Mouse (Mus musculus) neural tube, embryonic 12.5 days (tissue): ENCODE measurements around the gene Ccdc34. TPM values are rescaled to one million over a fixed set of nuclear protein-coding genes. Genes with fewer than 3 reads are reported as not detected.
"Not testable (repeated sequence)": the region's sequence is repeated elsewhere in the genome, so short reads cannot be mapped to it uniquely, and the experiment has no call there.

Source experiments
- ATAC-seq: fragments of 200-750 bp; cut with Nextera tagmentation; 2 replicates; pipeline ENCODE4 v1.8.0; 2017; ENCODE audit warnings: low read depth, mild to moderate bottlenecking, moderate TSS enrichment, moderate library complexity; ENCODE audit not compliant: low FRiP score
- H3K27ac ChIP-seq: fragments of 300-500 bp; sonication (generic); 2 replicates; pipeline ENCODE4 v1.5.1; 2016
- H3K27me3 ChIP-seq: fragments of 300-500 bp; sonication (generic); replicated peaks from 2 replicates; pipeline ENCODE4 v1.6.1; 2016; ENCODE audit warnings: mild to moderate bottlenecking
- H3K36me3 ChIP-seq: fragments of 300-500 bp; sonication (generic); 2 replicates; pipeline ENCODE4 v1.6.1; 2016; ENCODE audit warnings: mild to moderate bottlenecking
- H3K4me1 ChIP-seq: fragments of 300-500 bp; sonication (generic); 2 replicates; pipeline ENCODE4 v1.6.1; 2016
- H3K4me2 ChIP-seq: fragments of 300-500 bp; sonication (generic); replicated peaks from 2 replicates; pipeline ENCODE4 v1.6.1; 2016; ENCODE audit warnings: mild to moderate bottlenecking
- H3K4me3 ChIP-seq: fragments of 300-500 bp; sonication (generic); 2 replicates; pipeline ENCODE4 v1.5.1; 2016
- H3K9ac ChIP-seq: fragments of 300-500 bp; sonication (generic); 2 replicates; pipeline ENCODE4 v1.6.1; 2016; ENCODE audit warnings: mild to moderate bottlenecking
- H3K9me3 ChIP-seq: fragments of 300-500 bp; sonication (generic); 2 replicates; pipeline ENCODE4 v1.6.1; 2016; ENCODE audit warnings: mild to moderate bottlenecking
- WGBS: fragments of 180-500 bp; shearing (Covaris S2); methylation state at CpG from one replicate; pipeline ENCODE4 v1.1.7; 2016; 5-methylcytosine and 5-hydroxymethylcytosine counted together
- polyA plus RNA-seq: library from polyadenylated mRNA; unstranded; fragments of >200 nt; fragmentation: Nextera tagmentation; extraction: Ambion mirVana; gene quantifications from 2 replicates; pipeline ENCODE4 v1.2.1, GENCODE M21; 2016

Gene Ccdc34
- polyA plus RNA-seq, 1 experiment from 2014 or later = 51.3 TPM

- ATAC-seq = no peak
- H3K27me3 ChIP-seq = no peaks in the 10 kb centered on the region
- WGBS = 87% methylated on average over 2 of the region's 2 CpGs
Observed at GRCm38 (mm10) chr2:110129396-110129795, 111.8 kb downstream of the Ccdc34 start.

GRCm38 (mm10) chr2:110131573-110131972 lies 114.0 kb downstream of the Ccdc34 start:
- no peaks in the 10 kb centered on the region for H3K9me3 ChIP-seq
- H3K27ac ChIP-seq = no peak overlapping the region
- no peaks in the 10 kb centered on the region for H3K4me1 ChIP-seq
- no peak overlapping the region for H3K4me3 ChIP-seq
- H3K27me3 ChIP-seq = no peaks in the 10 kb centered on the region
- H3K9ac ChIP-seq = no peak overlapping the region
- no peak for ATAC-seq
- no peak overlapping the region for H3K4me2 ChIP-seq
- H3K36me3 ChIP-seq = no peaks in the 10 kb centered on the region
- WGBS = 38% methylated on average over 2 of the region's 2 CpGs

More at GRCm38 (mm10) chr2:110129396-110129795, 111.8 kb downstream of the Ccdc34 start:
- Histone ChIP-seq H3K4me1 (no peaks in the 10 kb centered on the region), H3K27ac (no peak overlapping the region), H3K9ac (no peak overlapping the region), H3K4me3 (no peak overlapping the region), H3K36me3 (no peaks in the 10 kb centered on the region), H3K9me3 (no peaks in the 10 kb centered on the region), H3K4me2 (no peak overlapping the region)

GRCm38 (mm10) chr2:110133356-110134115 lies 115.9 kb downstream of the Ccdc34 start:
- 77% methylated on average over 3 of the region's 3 CpGs for WGBS
- no peaks in the 10 kb centered on the region for H3K4me1 ChIP-seq
- H3K9me3 ChIP-seq = no peaks in the 10 kb centered on the region
- H3K4me3 ChIP-seq = no peak overlapping the region
- no peak for ATAC-seq
- H3K27me3 ChIP-seq = no peaks in the 10 kb centered on the region
- no peak overlapping the region for H3K27ac ChIP-seq
- H3K9ac ChIP-seq = no peak overlapping the region
- no peak overlapping the region for H3K4me2 ChIP-seq
- no peaks in the 10 kb centered on the region for H3K36me3 ChIP-seq

- ATAC-seq = no peak
- WGBS = 29% methylated on average over 2 of the region's 2 CpGs
- no peak overlapping the region for H3K9ac ChIP-seq
- no peaks in the 10 kb centered on the region for H3K27me3 ChIP-seq
- H3K4me1 ChIP-seq = no peaks in the 10 kb centered on the region
- H3K4me2 ChIP-seq = no peak overlapping the region
- H3K27ac ChIP-seq = no peak overlapping the region
- no peaks in the 10 kb centered on the region for H3K36me3 ChIP-seq
- H3K4me3 ChIP-seq = no peak overlapping the region
- no peaks in the 10 kb centered on the region for H3K9me3 ChIP-seq
Observed at GRCm38 (mm10) chr2:110134765-110135594, 117.4 kb downstream of the Ccdc34 start.

GRCm38 (mm10) chr2:110137291-110137690 lies 119.7 kb downstream of the Ccdc34 start:
- H3K9ac ChIP-seq = no peak overlapping the region
- WGBS = 61% methylated on average over 1 of the region's 1 CpGs

GRCm38 (mm10) chr2:110138096-110138495 lies 120.5 kb downstream of the Ccdc34 start:
- no peaks in the 10 kb centered on the region for H3K27me3 ChIP-seq
- no peak overlapping the region for H3K9ac ChIP-seq
- no peak overlapping the region for H3K4me3 ChIP-seq
- H3K27ac ChIP-seq = no peak overlapping the region
- H3K36me3 ChIP-seq = no peaks in the 10 kb centered on the region
- H3K9me3 ChIP-seq = no peaks in the 10 kb centered on the region
- 92% methylated on average over 1 of the region's 1 CpGs for WGBS
- no peaks in the 10 kb centered on the region for H3K4me1 ChIP-seq
- ATAC-seq = no peak
- no peak overlapping the region for H3K4me2 ChIP-seq

More at GRCm38 (mm10) chr2:110137291-110137690, 119.7 kb downstream of the Ccdc34 start:
- no peak for ATAC-seq
- Histone ChIP-seq H3K4me3 (no peak overlapping the region), H3K4me2 (no peak overlapping the region), H3K9me3 (no peaks in the 10 kb centered on the region), H3K27me3 (no peaks in the 10 kb centered on the region), H3K4me1 (no peaks in the 10 kb centered on the region), H3K27ac (no peak overlapping the region), H3K36me3 (no peaks in the 10 kb centered on the region)

GRCm38 (mm10) chr2:110147980-110148379 lies 130.4 kb downstream of the Ccdc34 start:
- not testable (repeated sequence) for H3K4me3 ChIP-seq, H3K4me2 ChIP-seq, H3K4me1 ChIP-seq, H3K9me3 ChIP-seq, H3K9ac ChIP-seq, H3K27me3 ChIP-seq, H3K27ac ChIP-seq, ATAC-seq, H3K36me3 ChIP-seq

GRCm38 (mm10) chr2:110149246-110149645 lies 131.6 kb downstream of the Ccdc34 start:
- H3K36me3 ChIP-seq = no peaks in the 10 kb centered on the region
- H3K4me2 ChIP-seq = no peak overlapping the region
- ATAC-seq = no peak
- H3K27ac ChIP-seq = no peak overlapping the region
- H3K4me3 ChIP-seq = no peak overlapping the region
- H3K4me1 ChIP-seq = no peaks in the 10 kb centered on the region
- no peaks in the 10 kb centered on the region for H3K27me3 ChIP-seq
- no peak overlapping the region for H3K9ac ChIP-seq
- no peaks in the 10 kb centered on the region for H3K9me3 ChIP-seq

GRCm38 (mm10) chr2:110156321-110156720 lies 138.7 kb downstream of the Ccdc34 start:
- Histone ChIP-seq H3K36me3 (no peaks in the 10 kb centered on the region), H3K4me3 (no peak overlapping the region), H3K27ac (no peak overlapping the region), H3K4me1 (no peaks in the 10 kb centered on the region), H3K4me2 (no peak overlapping the region), H3K9ac (no peak overlapping the region), H3K9me3 (peaks cover 9% of the 10 kb centered on the region), H3K27me3 (no peaks in the 10 kb centered on the region)
- WGBS = 98% methylated on average over 2 of the region's 2 CpGs
- ATAC-seq = no peak

GRCm38 (mm10) chr2:110165003-110165402 lies 147.4 kb downstream of the Ccdc34 start:
- WGBS = 90% methylated on average over 4 of the region's 4 CpGs
- no peak for ATAC-seq

GRCm38 (mm10) chr2:110167694-110168093 lies 150.1 kb downstream of the Ccdc34 start:
- ATAC-seq = no peak

More at GRCm38 (mm10) chr2:110165003-110165402, 147.4 kb downstream of the Ccdc34 start:
- H3K4me1 ChIP-seq = no peaks in the 10 kb centered on the region
- H3K27me3 ChIP-seq = no peaks in the 10 kb centered on the region
- H3K9ac ChIP-seq = no peak overlapping the region
- no peaks in the 10 kb centered on the region for H3K36me3 ChIP-seq
- no peak overlapping the region for H3K4me3 ChIP-seq
- H3K9me3 ChIP-seq = no peaks in the 10 kb centered on the region
- H3K27ac ChIP-seq = no peak overlapping the region
- no peak overlapping the region for H3K4me2 ChIP-seq

GRCm38 (mm10) chr2:110168361-110168760 lies 150.7 kb downstream of the Ccdc34 start:
- Histone ChIP-seq H3K27ac (no peak overlapping the region), H3K4me1 (no peaks in the 10 kb centered on the region), H3K4me2 (no peak overlapping the region), H3K36me3 (no peaks in the 10 kb centered on the region), H3K9me3 (no peaks in the 10 kb centered on the region), H3K27me3 (no peaks in the 10 kb centered on the region), H3K9ac (no peak overlapping the region), H3K4me3 (no peak overlapping the region)
- ATAC-seq = no peak

More at GRCm38 (mm10) chr2:110167694-110168093, 150.1 kb downstream of the Ccdc34 start:
- Histone ChIP-seq H3K4me3 (no peak overlapping the region), H3K27ac (no peak overlapping the region), H3K9me3 (no peaks in the 10 kb centered on the region), H3K9ac (no peak overlapping the region), H3K27me3 (no peaks in the 10 kb centered on the region), H3K4me1 (no peaks in the 10 kb centered on the region), H3K4me2 (no peak overlapping the region), H3K36me3 (no peaks in the 10 kb centered on the region)
- WGBS = 71% methylated on average over 4 of the region's 4 CpGs
